Mouse (Mus musculus) ovary, postnatal 10 days (tissue): ENCODE measurements around the gene Slc6a6.
A peak's percentile ranks its signal among the peaks of the same experiment; 100 is the strongest.

Experiments used
- DNase-seq: peaks from one replicate; pipeline ENCODE4 v3.0.0; 2022; ENCODE audit warnings: low spot score

The Slc6a6 gene

GRCm38 (mm10) chr6:91727361-91727760 lies 43.5 kb downstream of the Slc6a6 start:
- no peak for DNase-seq

GRCm38 (mm10) chr6:91728939-91729619 lies 45.2 kb downstream of the Slc6a6 start:
- DNase-seq: no peak

- DNase-seq: peak; percentile 54
Measured at GRCm38 (mm10) chr6:91729677-91730127, 45.8 kb downstream of the Slc6a6 start.

GRCm38 (mm10) chr6:91732138-91732537 lies 48.3 kb downstream of the Slc6a6 start:
- DNase-seq: peak; percentile 48

- no peak for DNase-seq
Measured at GRCm38 (mm10) chr6:91736471-91736870, 52.6 kb downstream of the Slc6a6 start.

- DNase-seq: no peak
Measured at GRCm38 (mm10) chr6:91737451-91737850, 53.6 kb downstream of the Slc6a6 start.

- no peak for DNase-seq
Measured at GRCm38 (mm10) chr6:91738058-91738457, 54.2 kb downstream of the Slc6a6 start.

GRCm38 (mm10) chr6:91741046-91741445 lies 57.2 kb downstream of the Slc6a6 start:
- peak; percentile 54 for DNase-seq

- no peak for DNase-seq
Measured at GRCm38 (mm10) chr6:91742466-91742865, 58.6 kb downstream of the Slc6a6 start.

GRCm38 (mm10) chr6:91742995-91743394 lies 59.1 kb downstream of the Slc6a6 start:
- DNase-seq: no peak

GRCm38 (mm10) chr6:91743886-91744285 lies 60.0 kb downstream of the Slc6a6 start:
- DNase-seq: no peak

GRCm38 (mm10) chr6:91745246-91745645 lies 61.4 kb downstream of the Slc6a6 start:
- no peak for DNase-seq

GRCm38 (mm10) chr6:91745947-91746582 lies 62.2 kb downstream of the Slc6a6 start:
- no peak for DNase-seq

- no peak for DNase-seq
Measured at GRCm38 (mm10) chr6:91746776-91747175, 62.9 kb downstream of the Slc6a6 start.

- DNase-seq: no peak
Measured at GRCm38 (mm10) chr6:91750976-91751375, 67.1 kb downstream of the Slc6a6 start.

- DNase-seq: no peak
Measured at GRCm38 (mm10) chr6:91752884-91753283, 69.0 kb downstream of the Slc6a6 start.

GRCm38 (mm10) chr6:91754098-91754497 lies 70.2 kb downstream of the Slc6a6 start:
- no peak for DNase-seq

GRCm38 (mm10) chr6:91754845-91755244 lies 71.0 kb downstream of the Slc6a6 start:
- no peak for DNase-seq

- no peak for DNase-seq
Measured at GRCm38 (mm10) chr6:91762051-91762742, 78.3 kb downstream of the Slc6a6 start.

- no peak for DNase-seq
Measured at GRCm38 (mm10) chr6:91767550-91767949, 83.7 kb downstream of the Slc6a6 start.

- DNase-seq: no peak
Measured at GRCm38 (mm10) chr6:91773951-91774350, 90.1 kb downstream of the Slc6a6 start.

GRCm38 (mm10) chr6:91776543-91776942 lies 92.7 kb downstream of the Slc6a6 start:
- DNase-seq: peak; percentile 29

- no peak for DNase-seq
Measured at GRCm38 (mm10) chr6:91779206-91779605, 95.4 kb downstream of the Slc6a6 start.
